Mouse (Mus musculus) heart, embryonic 11.5 days (tissue): ENCODE measurements at regions not wholly inside any gene's neighbourhood (a gene's known extent, or its start where the extent isn't known, plus 50 kb on each side); places are given as distances from the start of the nearest gene placed in this dataset.

Experiments used
- ATAC-seq: fragments of 200-750 bp; cut with Nextera tagmentation; replicated peaks from 2 replicates; pipeline ENCODE4 v1.8.0; 2017; ENCODE audit warnings: moderate library complexity; ENCODE audit not compliant: insufficient number of reproducible peaks, low FRiP score, low TSS enrichment
- H3K27ac ChIP-seq: fragments of 300-500 bp; sonication (generic); 2 replicates; pipeline ENCODE4 v1.5.1; 2014; ENCODE audit warnings: mild to moderate bottlenecking, low read depth, low read length
- H3K27me3 ChIP-seq: fragments of 300-500 bp; sonication (generic); 2 replicates; pipeline ENCODE4 v1.6.1; 2014; ENCODE audit warnings: mild to moderate bottlenecking, low read length, mixed read lengths; ENCODE audit not compliant: control insufficient read depth, insufficient read depth
- H3K36me3 ChIP-seq: fragments of 300-500 bp; sonication (generic); 2 replicates; pipeline ENCODE4 v1.6.1; 2014; ENCODE audit warnings: mild to moderate bottlenecking, low read length, moderate library complexity, mixed read lengths; ENCODE audit not compliant: control insufficient read depth, insufficient read depth
- H3K4me1 ChIP-seq: fragments of 300-500 bp; sonication (generic); 2 replicates; pipeline ENCODE4 v1.6.1; 2014; ENCODE audit warnings: low read length; ENCODE audit not compliant: control insufficient read depth, insufficient read depth
- H3K4me2 ChIP-seq: fragments of 300-500 bp; sonication (generic); 2 replicates; pipeline ENCODE4 v1.6.1; 2014; ENCODE audit warnings: mild to moderate bottlenecking, moderate library complexity
- H3K4me3 ChIP-seq: fragments of 300-500 bp; sonication (generic); 2 replicates; pipeline ENCODE4 v1.5.1; 2014; ENCODE audit warnings: low read depth, low read length
- H3K9ac ChIP-seq: fragments of 300-500 bp; sonication (generic); 2 replicates; pipeline ENCODE4 v1.6.1; 2014; ENCODE audit warnings: mild to moderate bottlenecking, low read depth, low read length, moderate library complexity
- H3K9me3 ChIP-seq: fragments of 300-500 bp; sonication (generic); replicated peaks from 2 replicates; pipeline ENCODE4 v1.6.1; 2016; ENCODE audit warnings: low read length; ENCODE audit not compliant: control insufficient read depth
- WGBS: fragments of 180-500 bp; shearing (Covaris S2); extraction: QIAGEN DNeasy Blood & Tissue Kit; methylation state at CpG from one replicate; pipeline ENCODE4 v1.1.7; 2014; ENCODE audit not compliant: insufficient replicate concordance; 5-methylcytosine and 5-hydroxymethylcytosine counted together

GRCm38 (mm10) chr14:99603257-99603656 is 304.8 kb downstream of the Klf5 start:
- Histone ChIP-seq H3K4me2 (no peak overlapping the region), H3K27me3 (no peaks in the 10 kb centered on the region), H3K4me3 (no peak overlapping the region), H3K4me1 (no peaks in the 10 kb centered on the region), H3K27ac (no peak overlapping the region), H3K36me3 (no peaks in the 10 kb centered on the region), H3K9me3 (no peaks in the 10 kb centered on the region), H3K9ac (no peak overlapping the region)
- WGBS, result 63% methylated on average over 2 of the region's 2 CpGs
- no peak for ATAC-seq

GRCm38 (mm10) chr14:99605351-99606100 is 307.0 kb downstream of the Klf5 start:
- WGBS, result 60% methylated on average over 6 of the region's 6 CpGs
- H3K27me3 ChIP-seq, result no peaks in the 10 kb centered on the region
- no peaks in the 10 kb centered on the region for H3K36me3 ChIP-seq
- no peak overlapping the region for H3K27ac ChIP-seq
- no peak overlapping the region for H3K4me2 ChIP-seq
- H3K9ac ChIP-seq, result no peak overlapping the region
- no peak for ATAC-seq
- no peaks in the 10 kb centered on the region for H3K9me3 ChIP-seq
- H3K4me3 ChIP-seq, result no peak overlapping the region
- H3K4me1 ChIP-seq, result no peaks in the 10 kb centered on the region

GRCm38 (mm10) chr14:99609003-99609402 is 310.5 kb downstream of the Klf5 start:
- 88% methylated on average over 2 of the region's 2 CpGs for WGBS
- H3K4me1 ChIP-seq, result no peaks in the 10 kb centered on the region
- no peak for ATAC-seq
- no peak overlapping the region for H3K9ac ChIP-seq
- no peaks in the 10 kb centered on the region for H3K9me3 ChIP-seq
- no peaks in the 10 kb centered on the region for H3K27me3 ChIP-seq
- H3K27ac ChIP-seq, result no peak overlapping the region
- H3K4me2 ChIP-seq, result no peak overlapping the region
- no peaks in the 10 kb centered on the region for H3K36me3 ChIP-seq
- H3K4me3 ChIP-seq, result no peak overlapping the region

- H3K9me3 ChIP-seq, result no peaks in the 10 kb centered on the region
- WGBS, result 83% methylated on average over 5 of the region's 5 CpGs
- no peaks in the 10 kb centered on the region for H3K36me3 ChIP-seq
- ATAC-seq, result no peak
- no peaks in the 10 kb centered on the region for H3K27me3 ChIP-seq
- no peak overlapping the region for H3K4me2 ChIP-seq
- no peak overlapping the region for H3K27ac ChIP-seq
- H3K4me3 ChIP-seq, result no peak overlapping the region
- H3K9ac ChIP-seq, result no peak overlapping the region
- H3K4me1 ChIP-seq, result no peaks in the 10 kb centered on the region
These were observed 312.9 kb downstream of the Klf5 start for GRCm38 (mm10) chr14:99611435-99611834.

GRCm38 (mm10) chr14:99612114-99612513 is 313.6 kb downstream of the Klf5 start:
- no peak overlapping the region for H3K4me3 ChIP-seq
- no peaks in the 10 kb centered on the region for H3K27me3 ChIP-seq
- H3K9ac ChIP-seq, result no peak overlapping the region
- no peaks in the 10 kb centered on the region for H3K9me3 ChIP-seq
- ATAC-seq, result no peak
- no peak overlapping the region for H3K4me2 ChIP-seq
- no peaks in the 10 kb centered on the region for H3K4me1 ChIP-seq
- no peaks in the 10 kb centered on the region for H3K36me3 ChIP-seq
- WGBS, result 91% methylated on average over 3 of the region's 3 CpGs
- H3K27ac ChIP-seq, result no peak overlapping the region

- WGBS, result 65% methylated on average over 3 of the region's 3 CpGs
These were observed 316.3 kb downstream of the Klf5 start for GRCm38 (mm10) chr14:99614748-99615147.

GRCm38 (mm10) chr14:99616655-99617335 is 318.3 kb downstream of the Klf5 start:
- Histone ChIP-seq H3K36me3 (no peaks in the 10 kb centered on the region), H3K4me1 (no peaks in the 10 kb centered on the region), H3K9me3 (no peaks in the 10 kb centered on the region), H3K27ac (no peak overlapping the region), H3K27me3 (no peaks in the 10 kb centered on the region), H3K9ac (no peak overlapping the region), H3K4me2 (no peak overlapping the region), H3K4me3 (no peak overlapping the region)
- ATAC-seq, result no peak
- 46% methylated on average over 7 of the region's 7 CpGs for WGBS

More at GRCm38 (mm10) chr14:99614748-99615147, 316.3 kb downstream of the Klf5 start:
- Histone ChIP-seq H3K9me3 (no peaks in the 10 kb centered on the region), H3K27ac (no peak overlapping the region), H3K36me3 (no peaks in the 10 kb centered on the region), H3K4me2 (no peak overlapping the region), H3K9ac (no peak overlapping the region), H3K27me3 (no peaks in the 10 kb centered on the region), H3K4me1 (no peaks in the 10 kb centered on the region), H3K4me3 (no peak overlapping the region)
- no peak for ATAC-seq

- 29% methylated on average over 2 of the region's 2 CpGs for WGBS
- no peaks in the 10 kb centered on the region for H3K4me1 ChIP-seq
These were observed 318.9 kb downstream of the Klf5 start for GRCm38 (mm10) chr14:99617374-99617773.

GRCm38 (mm10) chr14:99621538-99621937 is 323.0 kb downstream of the Klf5 start:
- H3K9ac ChIP-seq, result no peak overlapping the region
- no peak for ATAC-seq
- no peaks in the 10 kb centered on the region for H3K27me3 ChIP-seq
- H3K4me3 ChIP-seq, result no peak overlapping the region
- no peak overlapping the region for H3K27ac ChIP-seq
- WGBS, result 77% methylated on average over 3 of the region's 3 CpGs
- H3K4me2 ChIP-seq, result no peak overlapping the region
- no peaks in the 10 kb centered on the region for H3K4me1 ChIP-seq
- no peaks in the 10 kb centered on the region for H3K9me3 ChIP-seq
- no peaks in the 10 kb centered on the region for H3K36me3 ChIP-seq

More at GRCm38 (mm10) chr14:99617374-99617773, 318.9 kb downstream of the Klf5 start:
- Histone ChIP-seq H3K36me3 (no peaks in the 10 kb centered on the region), H3K9me3 (no peaks in the 10 kb centered on the region), H3K4me3 (no peak overlapping the region), H3K4me2 (no peak overlapping the region), H3K27me3 (no peaks in the 10 kb centered on the region), H3K27ac (no peak overlapping the region), H3K9ac (no peak overlapping the region)
- ATAC-seq, result no peak
